Mouse (Mus musculus): ENCODE measurements around the gene Tmem235. TPM values are rescaled to one million over a fixed set of nuclear protein-coding genes. Genes with fewer than 3 reads are reported as not detected.

Gene Tmem235
- polyA plus RNA-seq, 1 experiment, result not detected

GRCm38 (mm10) chr11:117820173-117820572 lies 40.4 kb upstream of the Tmem235 start:
- Histone ChIP-seq H3K4me3 (no peak overlapping the region), H3K27me3 (ENCODE audit: control insufficient read depth, insufficient read depth, insufficient read length) (no peaks in the 10 kb centered on the region), H3ac (ENCODE audit: control insufficient read depth, insufficient read length) (no peak overlapping the region), H3K79me2 (ENCODE audit: control insufficient read depth, insufficient read depth) (peaks cover 55% of the 10 kb centered on the region), H3K36me3 (ENCODE audit: control insufficient read depth, insufficient read depth) (peaks cover 24% of the 10 kb centered on the region), H3K4me2 (ENCODE audit: low read depth) (no peak overlapping the region)
- TF ChIP-seq TCF3 (IDR thresholded peaks at IDR 0.05; ENCODE audit: insufficient read length, low read depth), result no peak
- no peak for TF ChIP-seq MAX (IDR thresholded peaks at IDR 0.05; ENCODE audit: low read depth)
- TF ChIP-seq TCF12 (IDR thresholded peaks at IDR 0.05; ENCODE audit: insufficient read depth, poor library complexity, severe bottlenecking), result no peak

DNA sequence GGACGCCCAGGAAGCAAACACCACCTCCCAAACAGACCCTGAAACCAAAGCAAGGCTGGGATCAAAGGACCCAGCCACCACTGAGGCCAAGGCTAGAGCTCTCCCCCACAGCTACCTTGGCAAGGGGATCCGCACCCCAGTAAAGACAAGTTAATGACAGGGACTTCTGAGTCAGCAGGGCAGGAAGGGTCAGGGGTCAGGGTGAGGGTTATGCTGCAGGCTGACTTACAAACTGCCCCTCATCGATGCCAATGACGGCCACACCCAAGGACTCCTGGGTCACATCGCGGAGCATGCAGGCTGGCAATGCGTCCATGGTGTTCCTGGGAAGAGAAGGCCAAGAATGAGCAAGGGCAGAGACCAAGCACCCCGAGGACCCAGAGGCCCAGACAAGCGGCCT lies 38.7 kb upstream of the Tmem235 start:
- Histone ChIP-seq H3K4me3 (no peak overlapping the region), H3K36me3 (ENCODE audit: control insufficient read depth, insufficient read depth) (peaks cover 24% of the 10 kb centered on the region), H3K4me2 (ENCODE audit: low read depth) (peak overlapping the region; percentile 94), H3K79me2 (ENCODE audit: control insufficient read depth, insufficient read depth) (peaks cover 58% of the 10 kb centered on the region), H3K27me3 (ENCODE audit: control insufficient read depth, insufficient read depth, insufficient read length) (no peaks in the 10 kb centered on the region), H3ac (ENCODE audit: control insufficient read depth, insufficient read length) (no peak overlapping the region)
- TF ChIP-seq USF1 (IDR thresholded peaks at IDR 0.05; ENCODE audit: low read depth), result no peak
- TF ChIP-seq POLR2AphosphoS2 (IDR thresholded peaks at IDR 0.05; ENCODE audit: insufficient read length, low read depth), result peak; percentile 65
- TF ChIP-seq MAX (IDR thresholded peaks at IDR 0.05; ENCODE audit: low read depth), result no peak
- no peak for TF ChIP-seq E2F4 (IDR thresholded peaks at IDR 0.05; ENCODE audit: insufficient read depth)
- no peak for TF ChIP-seq TCF12 (IDR thresholded peaks at IDR 0.05; ENCODE audit: insufficient read depth, poor library complexity, severe bottlenecking)
- TF ChIP-seq MYOG (IDR thresholded peaks at IDR 0.05; ENCODE audit: control insufficient read depth in 1 of 3, insufficient read depth in 1 of 3, insufficient read length in 2 of 3, low read depth in 2 of 3), result no peak
- TF ChIP-seq SRF (IDR thresholded peaks at IDR 0.05; ENCODE audit: control insufficient read depth, insufficient read length, low read depth), result no peak

DNA sequence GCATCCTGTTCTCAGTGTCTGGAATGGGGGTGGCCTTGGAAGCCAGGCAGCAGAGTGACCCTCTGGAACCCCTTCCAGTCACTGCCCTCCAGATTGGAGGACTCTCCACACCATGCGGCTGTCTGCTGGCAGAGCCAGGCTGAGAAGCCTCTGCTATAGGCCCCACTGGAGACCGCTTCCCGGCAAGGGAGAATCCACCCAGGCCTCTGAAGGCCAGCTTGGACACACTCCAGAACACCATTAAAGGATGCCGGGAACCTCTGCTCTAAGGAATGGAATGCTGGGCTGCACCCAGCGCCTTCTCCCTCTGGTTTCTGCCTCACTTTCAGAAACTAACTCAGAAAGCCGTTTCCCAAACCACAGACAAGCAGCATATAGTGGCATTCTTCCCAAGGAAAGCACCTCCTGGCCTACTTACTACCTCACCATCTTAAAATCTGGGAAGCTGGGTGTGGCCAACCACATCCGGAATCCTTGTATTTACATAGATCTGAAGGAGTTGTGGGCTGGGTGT lies 37.8 kb upstream of the Tmem235 start:
- peak; percentile 61 for TF ChIP-seq POLR2AphosphoS2 (IDR thresholded peaks at IDR 0.05; ENCODE audit: insufficient read length, low read depth)
- TF ChIP-seq MAX (IDR thresholded peaks at IDR 0.05; ENCODE audit: low read depth), result no peak
- no peak for TF ChIP-seq CEBPB (IDR thresholded peaks at IDR 0.05; ENCODE audit: insufficient read depth, poor library complexity, severe bottlenecking)
- TF ChIP-seq POLR2A (IDR thresholded peaks at IDR 0.05; ENCODE audit: insufficient read length, low read depth), result peak; percentile 29
- no peak for TF ChIP-seq USF1 (IDR thresholded peaks at IDR 0.05; ENCODE audit: low read depth)
- no peaks in the 10 kb centered on the region for H3K27me3 ChIP-seq (ENCODE audit: control insufficient read depth, insufficient read depth, insufficient read length)
- peak overlapping the region; percentile 94 for H3K4me2 ChIP-seq (ENCODE audit: low read depth)
- H3K79me2 ChIP-seq (ENCODE audit: control insufficient read depth, insufficient read depth), result peaks cover 49% of the 10 kb centered on the region
- H3K4me3 ChIP-seq, result no peak overlapping the region
- H3ac ChIP-seq (ENCODE audit: control insufficient read depth, insufficient read length), result no peak overlapping the region
- peaks cover 17% of the 10 kb centered on the region for H3K36me3 ChIP-seq (ENCODE audit: control insufficient read depth, insufficient read depth)

- Histone ChIP-seq H3ac (ENCODE audit: control insufficient read depth, insufficient read length) (no peak overlapping the region), H3K79me2 (ENCODE audit: control insufficient read depth, insufficient read depth) (peaks cover 44% of the 10 kb centered on the region), H3K27me3 (ENCODE audit: control insufficient read depth, insufficient read depth, insufficient read length) (no peaks in the 10 kb centered on the region), H3K4me3 (peak overlapping the region; percentile 45), H3K36me3 (ENCODE audit: control insufficient read depth, insufficient read depth) (peaks cover 11% of the 10 kb centered on the region), H3K4me2 (ENCODE audit: low read depth) (peak overlapping the region; percentile 94)
- no peak for TF ChIP-seq MYOD1 (IDR thresholded peaks at IDR 0.05; ENCODE audit: control insufficient read depth in 1 of 3, insufficient read length in 2 of 3, low read depth in 2 of 3)
- no peak for TF ChIP-seq POLR2A (IDR thresholded peaks at IDR 0.05; ENCODE audit: insufficient read length, low read depth)
- no peak for TF ChIP-seq TCF12 (IDR thresholded peaks at IDR 0.05; ENCODE audit: insufficient read depth, poor library complexity, severe bottlenecking)
- no peak for TF ChIP-seq REST (IDR thresholded peaks at IDR 0.05; ENCODE audit: insufficient read depth, insufficient read length)
- no peak for TF ChIP-seq MAX (IDR thresholded peaks at IDR 0.05; ENCODE audit: low read depth)
Observed at GRCm38 (mm10) chr11:117823411-117823810, 37.1 kb upstream of the Tmem235 start.

DNA sequence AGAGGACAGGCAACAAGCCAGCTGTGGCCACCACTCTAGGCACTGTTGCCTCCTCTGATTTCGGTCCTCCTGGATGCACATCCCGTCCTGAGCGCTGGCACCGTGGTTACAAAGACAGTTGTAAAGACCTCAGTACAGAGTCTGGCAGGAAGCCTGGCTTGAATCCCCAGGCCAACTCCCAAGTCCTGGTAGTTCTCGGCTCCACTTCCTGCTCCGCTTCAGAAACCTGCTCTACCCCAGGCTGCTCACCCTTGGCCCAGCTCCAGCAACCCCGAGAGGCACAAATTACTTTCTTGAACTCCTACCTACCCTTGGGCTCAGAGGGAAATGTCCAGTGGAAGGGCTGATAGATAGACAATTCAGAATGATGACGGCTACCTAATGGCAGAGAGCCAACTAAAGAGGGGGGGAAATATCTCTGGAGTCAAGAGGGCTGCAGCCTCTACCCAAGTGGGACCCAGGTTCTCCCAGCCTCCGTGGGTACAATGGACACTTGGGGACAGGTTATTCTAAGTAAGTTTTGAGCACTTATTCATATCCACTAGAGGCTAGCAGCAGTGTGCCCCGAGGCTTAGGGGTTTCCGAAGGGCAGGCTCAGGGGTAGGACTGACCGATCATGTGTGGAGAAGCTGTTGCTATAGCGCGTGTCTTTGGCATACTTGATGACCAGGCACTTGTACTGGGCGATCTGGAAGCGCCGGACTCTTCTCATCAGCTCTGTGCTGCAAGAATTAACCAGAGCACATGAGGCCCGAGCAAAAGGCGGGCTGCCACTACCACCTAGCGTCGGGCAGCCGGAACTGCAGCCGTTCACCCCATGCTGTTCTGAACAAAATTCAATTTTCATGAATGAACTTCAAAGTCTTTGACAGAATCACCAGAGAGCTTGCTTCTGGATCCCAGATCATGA lies 36.2 kb upstream of the Tmem235 start:
- Histone ChIP-seq H3ac (ENCODE audit: control insufficient read depth, insufficient read length) (no peak overlapping the region), H3K79me2 (ENCODE audit: control insufficient read depth, insufficient read depth) (peaks cover 36% of the 10 kb centered on the region)

More for the DNA sequence above, 36.2 kb upstream of the Tmem235 start:
- Histone ChIP-seq H3K27me3 (ENCODE audit: control insufficient read depth, insufficient read depth, insufficient read length) (no peaks in the 10 kb centered on the region), H3K4me2 (ENCODE audit: low read depth) (peak overlapping the region; percentile 94), H3K4me3 (peak overlapping the region; percentile 45), H3K36me3 (ENCODE audit: control insufficient read depth, insufficient read depth) (peaks cover 7% of the 10 kb centered on the region)
- TF ChIP-seq REST (IDR thresholded peaks at IDR 0.05; ENCODE audit: insufficient read depth, insufficient read length) (no peak), POLR2A (IDR thresholded peaks at IDR 0.05; ENCODE audit: insufficient read length, low read depth) (peak; percentile 25), MYOG (IDR thresholded peaks at IDR 0.05; ENCODE audit: control insufficient read depth in 1 of 3, insufficient read depth in 1 of 3, insufficient read length in 2 of 3, low read depth in 2 of 3) (no peak), POLR2AphosphoS2 (IDR thresholded peaks at IDR 0.05; ENCODE audit: insufficient read length, low read depth) (peak; percentile 57), CEBPB (IDR thresholded peaks at IDR 0.05; ENCODE audit: insufficient read depth, poor library complexity, severe bottlenecking) (no peak), MAX (IDR thresholded peaks at IDR 0.05; ENCODE audit: low read depth) (no peak), TCF12 (IDR thresholded peaks at IDR 0.05; ENCODE audit: insufficient read depth, poor library complexity, severe bottlenecking) (no peak), USF1 (IDR thresholded peaks at IDR 0.05; ENCODE audit: low read depth) (no peak), SRF (IDR thresholded peaks at IDR 0.05; ENCODE audit: control insufficient read depth, insufficient read length, low read depth) (no peak), MYOD1 (IDR thresholded peaks at IDR 0.05; ENCODE audit: control insufficient read depth in 1 of 3, insufficient read length in 2 of 3, low read depth in 2 of 3) (peak in 1 of 3 experiments; percentile 13)

All from myocyte (in vitro differentiated cells).